Mouse (Mus musculus) adrenal gland, postnatal 36 days (tissue): ENCODE data around the gene Gngt1. TPM values are rescaled to one million over a fixed set of nuclear protein-coding genes. Genes with fewer than 3 reads are reported as not detected.

Experiments used
- DNase-seq, 2 experiments: peaks; one replicate each; pipeline ENCODE4 v3.0.0; 2021; ENCODE audit warnings: mixed read lengths in 1 of 2
- long read RNA-seq, 2 experiments: library from polyadenylated mRNA; stranded (forward); transcript quantifications; one replicate each; pipeline ENCODE4 v2.0.0; 2021; ENCODE audit warnings: borderline sequencing depth in 2 of 2
- total RNA-seq, 2 experiments: library from RNA; stranded (reverse); gene quantifications; 2 replicates each; pipeline ENCODE4 v1.2.3; 2021

Gene Gngt1
- total RNA-seq: not detected
- long read RNA-seq, experiment 1: 0 reads
- long read RNA-seq, experiment 2: 0 reads

GRCm38 (mm10) chr6:3993492-3993891 is at the start of gene Gngt1:
Gene Gngt1, plus strand, starts transcription at chr6:3993792.
- DNase-seq: no peak

GRCm38 (mm10) chr6:3954969-3955368 is 38.6 kb upstream of the Gngt1 start:
- DNase-seq: no peak

- peak; percentile 23 to 38 for DNase-seq
Measured at GRCm38 (mm10) chr6:3967676-3968626, 25.6 kb upstream of the Gngt1 start.

GRCm38 (mm10) chr6:3973679-3974078 is 19.9 kb upstream of the Gngt1 start:
- DNase-seq: no peak

- DNase-seq: no peak
Measured at GRCm38 (mm10) chr6:3982661-3983284, 10.8 kb upstream of the Gngt1 start.

- DNase-seq: no peak
Measured at GRCm38 (mm10) chr6:3988750-3989149, 4.8 kb upstream of the Gngt1 start, which contains the start of gene Tfpi2. Gene Tfpi2, minus strand, starts transcription at chr6:3988919.

- DNase-seq: no peak
Measured at GRCm38 (mm10) chr6:3998089-3998488, 4.5 kb downstream of the Gngt1 start.

- DNase-seq: no peak
Measured at GRCm38 (mm10) chr6:3999296-3999695, 5.7 kb downstream of the Gngt1 start.

GRCm38 (mm10) chr6:4000716-4001115 is 7.1 kb downstream of the Gngt1 start:
- DNase-seq: no peak

- DNase-seq: no peak
Measured at GRCm38 (mm10) chr6:4003445-4003844, 9.9 kb downstream of the Gngt1 start.

- DNase-seq: peak; percentile 66 to 75
Measured at GRCm38 (mm10) chr6:4003890-4004306, 10.3 kb downstream of the Gngt1 start, which contains the start of gene Gng11. Gene Gng11, plus strand, starts transcription at chr6:4003904.

- DNase-seq: no peak
Measured at GRCm38 (mm10) chr6:4004808-4005207, 11.2 kb downstream of the Gngt1 start.

- no peak for DNase-seq
Measured at GRCm38 (mm10) chr6:4008501-4009040, 15.0 kb downstream of the Gngt1 start.

GRCm38 (mm10) chr6:4009548-4009947 is 16.0 kb downstream of the Gngt1 start:
- no peak for DNase-seq

- no peak for DNase-seq
Measured at GRCm38 (mm10) chr6:4022645-4023044, 29.1 kb downstream of the Gngt1 start.

- DNase-seq: no peak
Measured at GRCm38 (mm10) chr6:4026367-4026766, 32.8 kb downstream of the Gngt1 start.

- peak in 1 of 2 experiments; percentile 49 for DNase-seq
Measured at GRCm38 (mm10) chr6:4030956-4031355, 37.4 kb downstream of the Gngt1 start.

GRCm38 (mm10) chr6:4041821-4042220 is 48.2 kb downstream of the Gngt1 start:
- DNase-seq: no peak
